Mouse (Mus musculus): ENCODE results near the gene Ykt6. TPM values are rescaled to one million over a fixed set of nuclear protein-coding genes. Genes with fewer than 3 reads are reported as not detected.

Ykt6 gene
- polyA plus RNA-seq, 1 experiment from 2014 or later: 16.6 TPM

DNA sequence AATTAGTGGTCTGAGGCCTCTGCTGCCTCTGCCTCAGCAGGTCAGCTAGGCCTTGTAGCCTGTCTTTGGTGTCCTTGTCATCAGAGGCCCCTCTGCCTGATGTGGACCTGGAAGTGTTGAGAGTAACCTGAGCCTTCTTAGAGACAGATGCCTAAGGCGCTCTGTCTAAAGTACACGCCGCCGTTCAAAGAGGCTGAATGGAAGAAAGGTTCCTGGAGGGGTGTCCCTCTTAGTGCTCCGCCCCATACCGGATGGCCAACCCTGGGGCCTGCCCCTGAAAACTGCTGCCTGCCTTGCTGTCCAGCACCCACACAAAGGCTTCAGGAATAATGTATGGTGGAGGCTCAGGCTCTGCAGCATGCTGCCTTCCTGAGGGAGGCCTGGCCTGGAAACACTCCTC lies 12.7 kb downstream of the Ykt6 start:
- Histone ChIP-seq H3K9ac (replicated peaks) (no peak overlapping the region), H3K27me3 (ENCODE audit: insufficient read depth, low read length) (no peaks in the 10 kb centered on the region), H3K27ac (ENCODE audit: low read depth) (no peak overlapping the region), H3K36me3 (replicated peaks; ENCODE audit: insufficient read depth, low read length) (peaks cover 29% of the 10 kb centered on the region), H3K4me1 (ENCODE audit: insufficient read depth) (no peaks in the 10 kb centered on the region; the same call in 1 of the 2 replicates), H3K4me2 (ENCODE audit: low read depth, low read length) (no peak overlapping the region), H3K4me3 (ENCODE audit: low read depth, low read length) (no peak overlapping the region), H3K9me3 (ENCODE audit: low read length) (no peaks in the 10 kb centered on the region)
- 82% methylated on average over 6 of the region's 6 CpGs for WGBS (ENCODE audit: insufficient replicate concordance)
- ATAC-seq (no peak), DNase-seq (no peak)
- TF ChIP-seq EP300 (IDR thresholded peaks at IDR 0.05; ENCODE audit: low read depth) (no peak), CTCF (IDR thresholded peaks at IDR 0.05; ENCODE audit: low read depth) (no peak)

DNA sequence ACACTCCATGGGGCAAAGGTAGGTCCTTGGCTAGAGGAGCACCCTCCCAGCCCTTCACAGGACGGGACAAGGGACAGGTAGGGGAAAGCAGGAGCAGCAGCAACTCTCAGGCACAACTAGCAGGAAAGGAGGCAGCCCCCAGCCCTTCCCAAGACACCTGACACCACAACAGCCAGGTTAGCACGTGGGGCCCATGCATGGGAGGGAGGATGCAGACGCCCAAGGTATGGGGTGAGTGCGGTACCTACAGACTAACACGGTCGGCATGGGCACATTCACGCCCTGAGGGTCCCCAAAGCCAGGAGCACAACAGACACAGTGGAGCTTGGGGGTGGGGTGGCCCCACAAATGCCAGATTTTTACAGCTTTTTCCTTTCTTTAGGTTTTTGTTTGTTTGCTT lies 15.7 kb downstream of the Ykt6 start:
- Histone ChIP-seq H3K9ac (replicated peaks) (no peak overlapping the region), H3K4me2 (ENCODE audit: low read depth, low read length) (no peak overlapping the region), H3K27ac (ENCODE audit: low read depth) (no peak overlapping the region), H3K27me3 (ENCODE audit: insufficient read depth, low read length) (no peaks in the 10 kb centered on the region), H3K4me3 (ENCODE audit: low read depth, low read length) (no peak overlapping the region), H3K9me3 (ENCODE audit: low read length) (no peaks in the 10 kb centered on the region), H3K36me3 (replicated peaks; ENCODE audit: insufficient read depth, low read length) (peaks cover 7% of the 10 kb centered on the region; the same call in 1 of the 2 replicates), H3K4me1 (ENCODE audit: insufficient read depth) (no peaks in the 10 kb centered on the region; the same call in 1 of the 2 replicates)
- ATAC-seq: no peak
- whole genome bisulfite sequencing (ENCODE audit: insufficient replicate concordance): 72% methylated on average over 7 of the region's 7 CpGs
- no peak for TF ChIP-seq EP300 (IDR thresholded peaks at IDR 0.05; ENCODE audit: low read depth)
- no peak for TF ChIP-seq CTCF (IDR thresholded peaks at IDR 0.05; ENCODE audit: low read depth)
- no peak for DNase-seq

DNA sequence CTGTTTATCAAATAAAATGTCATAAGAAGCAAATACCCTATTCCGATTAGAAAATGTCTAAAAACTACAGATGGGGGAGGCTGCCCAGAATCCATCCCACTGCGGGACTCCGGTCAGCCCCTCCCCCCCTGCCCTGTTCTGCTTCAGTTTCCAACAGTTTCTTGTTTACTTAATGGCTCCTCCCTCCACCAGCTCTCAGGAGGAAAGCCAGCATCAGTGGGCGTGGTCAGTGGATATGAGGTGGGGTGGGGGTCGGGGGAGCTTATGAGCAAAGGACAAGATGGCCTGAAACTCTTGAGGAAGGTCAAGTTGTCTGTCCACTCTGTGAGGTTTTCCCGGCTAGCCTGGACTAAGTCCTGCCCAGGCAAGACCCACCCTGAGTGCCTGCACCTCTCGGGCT lies 17.7 kb downstream of the Ykt6 start:
- peaks cover 2% of the 10 kb centered on the region; the same call in 1 of the 2 replicates for H3K36me3 ChIP-seq (replicated peaks; ENCODE audit: insufficient read depth, low read length)
- H3K27ac ChIP-seq (ENCODE audit: low read depth): no peak overlapping the region
- H3K4me2 ChIP-seq (ENCODE audit: low read depth, low read length): no peak overlapping the region
- no peak for TF ChIP-seq EP300 (IDR thresholded peaks at IDR 0.05; ENCODE audit: low read depth)
- TF ChIP-seq CTCF (IDR thresholded peaks at IDR 0.05; ENCODE audit: low read depth): no peak
- ATAC-seq: no peak
- no peak for DNase-seq
- H3K4me1 ChIP-seq (ENCODE audit: insufficient read depth): no peaks in the 10 kb centered on the region; the same call in 1 of the 2 replicates
- WGBS (ENCODE audit: insufficient replicate concordance): 53% methylated on average over 7 of the region's 7 CpGs
- H3K27me3 ChIP-seq (ENCODE audit: insufficient read depth, low read length): no peaks in the 10 kb centered on the region
- H3K4me3 ChIP-seq (ENCODE audit: low read depth, low read length): no peak overlapping the region
- no peaks in the 10 kb centered on the region for H3K9me3 ChIP-seq (ENCODE audit: low read length)
- no peak overlapping the region for H3K9ac ChIP-seq (replicated peaks)

DNA sequence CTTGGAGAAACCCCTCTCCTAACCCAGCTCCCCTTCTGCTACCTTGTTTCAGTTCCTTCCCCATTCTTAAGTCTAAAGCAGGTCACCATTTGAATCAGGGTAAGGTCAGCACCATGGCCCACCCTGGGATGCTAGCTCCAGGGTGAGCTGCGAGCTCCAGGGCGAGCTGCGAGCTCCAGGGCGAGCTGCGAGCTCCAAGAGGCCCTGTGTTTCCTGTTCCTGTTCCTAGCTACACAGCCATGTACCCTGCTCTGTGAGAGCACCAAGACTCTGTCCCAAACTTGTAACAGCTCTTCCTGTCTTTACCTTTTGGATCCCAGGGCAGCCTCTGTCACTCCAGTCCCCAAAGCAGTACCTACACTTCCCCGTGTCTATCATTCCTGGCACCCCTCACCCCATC lies 18.6 kb downstream of the Ykt6 start:
- no peak for DNase-seq
- H3K4me1 ChIP-seq (ENCODE audit: insufficient read depth): no peaks in the 10 kb centered on the region; the same call in 1 of the 2 replicates
- WGBS (ENCODE audit: insufficient replicate concordance): 39% methylated on average over 6 of the region's 6 CpGs
- no peak overlapping the region for H3K4me2 ChIP-seq (ENCODE audit: low read depth, low read length)
- H3K9ac ChIP-seq (replicated peaks): no peak overlapping the region
- TF ChIP-seq CTCF (IDR thresholded peaks at IDR 0.05; ENCODE audit: low read depth) (no peak), EP300 (IDR thresholded peaks at IDR 0.05; ENCODE audit: low read depth) (no peak)
- H3K9me3 ChIP-seq (ENCODE audit: low read length): no peaks in the 10 kb centered on the region
- H3K27ac ChIP-seq (ENCODE audit: low read depth): no peak overlapping the region
- 0 out of 2 replicates have a peak, but pooled peaks have one; percentile 15 for ATAC-seq
- H3K36me3 ChIP-seq (replicated peaks; ENCODE audit: insufficient read depth, low read length): peaks cover 2% of the 10 kb centered on the region; the same call in 1 of the 2 replicates
- H3K27me3 ChIP-seq (ENCODE audit: insufficient read depth, low read length): no peaks in the 10 kb centered on the region
- no peak overlapping the region for H3K4me3 ChIP-seq (ENCODE audit: low read depth, low read length)

DNA sequence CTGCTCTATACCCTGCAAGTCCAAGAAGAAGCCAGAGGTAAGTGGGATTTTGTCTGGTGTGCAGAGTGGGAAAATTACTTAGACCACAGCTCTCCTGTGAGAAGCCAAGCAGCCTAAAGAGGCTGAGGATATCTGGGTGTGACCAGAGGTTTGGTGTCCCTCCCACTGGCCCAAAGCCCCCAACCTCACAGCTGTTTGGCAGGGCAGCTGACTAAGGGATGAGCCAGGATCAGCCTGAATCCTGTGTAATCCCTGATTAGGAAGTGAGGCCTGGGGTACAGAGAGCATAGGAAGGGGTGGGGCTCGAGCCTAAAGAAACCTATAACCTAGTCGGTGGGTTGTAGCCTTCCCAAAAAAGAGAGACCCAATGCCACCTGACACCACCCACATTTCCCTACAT lies 19.6 kb downstream of the Ykt6 start:
- ATAC-seq (no peak), DNase-seq (no peak)
- H3K4me3 ChIP-seq (ENCODE audit: low read depth, low read length): no peak overlapping the region
- no peaks in the 10 kb centered on the region for H3K36me3 ChIP-seq (replicated peaks; ENCODE audit: insufficient read depth, low read length)
- no peak overlapping the region for H3K4me2 ChIP-seq (ENCODE audit: low read depth, low read length)
- H3K9me3 ChIP-seq (ENCODE audit: low read length): no peaks in the 10 kb centered on the region
- no peak overlapping the region for H3K9ac ChIP-seq (replicated peaks)
- H3K27ac ChIP-seq (ENCODE audit: low read depth): no peak overlapping the region
- TF ChIP-seq EP300 (IDR thresholded peaks at IDR 0.05; ENCODE audit: low read depth): no peak
- no peak for TF ChIP-seq CTCF (IDR thresholded peaks at IDR 0.05; ENCODE audit: low read depth)
- H3K27me3 ChIP-seq (ENCODE audit: insufficient read depth, low read length): no peaks in the 10 kb centered on the region
- WGBS (ENCODE audit: insufficient replicate concordance): 64% methylated on average over 2 of the region's 2 CpGs
- H3K4me1 ChIP-seq (ENCODE audit: insufficient read depth): no peaks in the 10 kb centered on the region; the same call in 1 of the 2 replicates

DNA sequence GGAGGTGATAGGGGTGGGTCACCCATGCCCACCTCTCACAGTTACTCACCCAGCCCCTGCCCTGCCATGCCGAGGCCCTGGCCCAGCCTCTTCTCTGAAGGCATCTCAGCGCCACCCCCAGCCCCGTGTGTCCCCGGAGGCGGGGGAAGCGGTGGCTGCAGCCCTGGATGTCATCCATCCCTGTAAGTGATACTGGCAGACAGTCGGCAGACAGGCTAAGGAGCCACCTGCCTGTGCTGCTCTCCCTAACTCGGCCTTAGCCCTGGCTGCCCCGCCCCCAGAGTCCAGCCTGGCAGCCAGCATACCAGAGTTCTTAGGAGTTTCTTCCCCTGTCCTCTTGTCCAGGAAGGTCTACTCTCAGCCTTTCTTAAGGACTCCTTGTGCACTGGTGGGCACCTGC lies 20.6 kb downstream of the Ykt6 start:
- Histone ChIP-seq H3K9me3 (ENCODE audit: low read length) (no peaks in the 10 kb centered on the region), H3K4me3 (ENCODE audit: low read depth, low read length) (no peak overlapping the region), H3K9ac (replicated peaks) (no peak overlapping the region), H3K4me1 (ENCODE audit: insufficient read depth) (no peaks in the 10 kb centered on the region; the same call in 1 of the 2 replicates), H3K27ac (ENCODE audit: low read depth) (no peak overlapping the region), H3K4me2 (ENCODE audit: low read depth, low read length) (no peak overlapping the region), H3K27me3 (ENCODE audit: insufficient read depth, low read length) (no peaks in the 10 kb centered on the region), H3K36me3 (replicated peaks; ENCODE audit: insufficient read depth, low read length) (no peaks in the 10 kb centered on the region)
- ATAC-seq (no peak), DNase-seq (no peak)
- TF ChIP-seq CTCF (IDR thresholded peaks at IDR 0.05; ENCODE audit: low read depth) (no peak), EP300 (IDR thresholded peaks at IDR 0.05; ENCODE audit: low read depth) (no peak)
- 57% methylated on average over 9 of the region's 9 CpGs for WGBS (ENCODE audit: insufficient replicate concordance)

DNA sequence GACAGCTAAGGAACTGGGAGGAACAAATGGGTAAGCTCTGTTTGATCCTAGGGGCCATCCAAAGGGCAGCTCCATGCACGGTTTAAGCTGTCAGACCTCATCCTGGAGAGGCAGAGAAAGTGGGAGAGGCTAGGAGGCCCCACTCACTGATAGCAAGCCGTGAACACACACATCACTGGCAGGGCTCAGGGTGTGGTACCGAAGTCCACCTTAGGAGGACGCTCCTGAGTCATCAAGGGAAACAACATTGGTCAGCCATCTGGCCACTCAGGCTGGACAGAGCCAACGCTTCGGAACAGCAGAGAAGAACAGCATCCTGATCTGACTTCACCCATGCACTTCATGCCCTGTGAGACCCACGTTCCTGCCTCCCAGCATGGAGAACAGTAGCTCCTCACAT lies 23.6 kb downstream of the Ykt6 start:
- ATAC-seq (no peak), DNase-seq (no peak)
- Histone ChIP-seq H3K27ac (ENCODE audit: low read depth) (no peak overlapping the region), H3K4me1 (ENCODE audit: insufficient read depth) (no peaks in the 10 kb centered on the region), H3K36me3 (replicated peaks; ENCODE audit: insufficient read depth, low read length) (no peaks in the 10 kb centered on the region), H3K4me2 (ENCODE audit: low read depth, low read length) (no peak overlapping the region), H3K27me3 (ENCODE audit: insufficient read depth, low read length) (no peaks in the 10 kb centered on the region), H3K9me3 (ENCODE audit: low read length) (no peaks in the 10 kb centered on the region), H3K9ac (replicated peaks) (no peak overlapping the region), H3K4me3 (ENCODE audit: low read depth, low read length) (no peak overlapping the region)
- 81% methylated on average over 7 of the region's 7 CpGs for WGBS (ENCODE audit: insufficient replicate concordance)
- TF ChIP-seq CTCF (IDR thresholded peaks at IDR 0.05; ENCODE audit: low read depth): no peak
